Mouse (Mus musculus): Measurements from ENCODE around the gene Flvcr2.

DNA sequence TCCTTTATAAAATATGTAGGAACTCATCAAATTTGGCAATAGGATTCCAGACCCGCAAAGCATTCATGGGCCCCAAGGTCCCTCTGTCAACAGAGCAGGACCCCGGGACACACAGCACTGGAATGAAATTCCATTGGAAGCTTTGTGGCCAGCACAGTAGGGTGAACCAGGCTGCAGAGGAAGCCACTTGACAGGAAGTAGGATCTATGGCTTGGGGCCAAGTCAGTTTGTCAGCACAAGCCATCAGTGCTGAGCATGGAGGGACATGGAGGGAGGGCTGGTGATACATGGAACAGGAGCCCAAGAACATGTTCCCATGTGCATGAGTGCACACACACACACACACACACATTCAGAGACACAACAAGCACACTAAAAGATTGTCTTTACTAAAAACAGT lies 10.1 kb upstream of the Flvcr2 start:
- TF ChIP-seq CTCF (conservative IDR thresholded peaks at IDR 0.05 in 1 of 2, IDR thresholded peaks at IDR 0.05 in 1 of 2; ENCODE audit: low read depth in 2 of 2, low read length in 2 of 2), result no peak
- TF ChIP-seq NELFE (IDR thresholded peaks at IDR 0.05; ENCODE audit: low read depth, low read length), result no peak
- no peak for TF ChIP-seq TCF12 (IDR thresholded peaks at IDR 0.05; ENCODE audit: low read depth, low read length)
- no peak for TF ChIP-seq POLR2A (IDR thresholded peaks at IDR 0.05; ENCODE audit: low read depth, low read length)
- no peak for TF ChIP-seq NRF1 (IDR thresholded peaks at IDR 0.05; ENCODE audit: low read depth, low read length)
